ENCODE assay signal across 18 mouse cellular contexts in genomic region chrX:119888326-119888920, GRCm38 (mm10). TPM values are rescaled to one million over a fixed set of nuclear protein-coding genes. Genes with fewer than 3 reads are reported as not detected.
"Had no signal": no experiment of that assay in that cellular context is flagged by ENCODE, and none has a peak within 500 bp of the region (broad histone marks: within the 10 kb centered on the region; RNA-seq: fewer than 3 reads in every experiment).

No protein-coding gene starts in this region.

- H3K4me2 ChIP-seq: neural tube, embryonic 13.5 days; neural tube, embryonic 15.5 days; stomach, embryonic 15.5 days had no signal

- H3K9ac ChIP-seq: neural tube, embryonic 13.5 days; neural tube, embryonic 15.5 days; stomach, embryonic 15.5 days had no signal

- DNase-seq: retina, postnatal 1 day; right cerebral cortex, adult 18-20 months; right cerebral cortex, postnatal 14 days; right cerebral cortex, postnatal 25 days; right cerebral cortex, postnatal 4 days; spleen, adult 18-20 months; thymus, adult 18-20 months; thymus, adult 2 months; thymus, postnatal 14 days; thymus, postnatal 25 days; thymus, postnatal 36 days; thymus, postnatal 4 days had no signal

- H3K4me3 ChIP-seq: neural tube, embryonic 13.5 days; neural tube, embryonic 15.5 days; stomach, embryonic 15.5 days had no signal

- H3K4me1 ChIP-seq: neural tube, embryonic 13.5 days; neural tube, embryonic 15.5 days; stomach, embryonic 15.5 days had no signal

- H3K27ac ChIP-seq: neural tube, embryonic 13.5 days; neural tube, embryonic 15.5 days; stomach, embryonic 15.5 days; stomach, postnatal 0 days had no signal

- H3K27me3 ChIP-seq: neural tube, embryonic 13.5 days; neural tube, embryonic 15.5 days; stomach, embryonic 15.5 days had no signal

- H3K9me3 ChIP-seq: neural tube, embryonic 13.5 days; neural tube, embryonic 15.5 days; stomach, embryonic 15.5 days had no signal

- H3K36me3 ChIP-seq: neural tube, embryonic 13.5 days; neural tube, embryonic 15.5 days; stomach, embryonic 15.5 days had no signal

RNA-seq across cellular contexts. Expression of gene Pabpc5, which starts 38.6 kb away (rescaled TPM):
- polyA plus RNA-seq: small intestine, adult 2 months; spleen, adult 2 months; thymus, adult 2 months had no signal
